Mouse (Mus musculus) mesoderm, embryonic 11.5 days (tissue): ENCODE measurements at regions not wholly inside any gene's neighbourhood (a gene's known extent, or its start where the extent isn't known, plus 50 kb on each side); places are given as distances from the start of the nearest gene placed in this dataset.
A peak's percentile ranks its signal among the peaks of the same experiment; 100 is the strongest.

ENCODE experiments used
- DNase-seq: peaks from one replicate; pipeline ENCODE4 v3.0.0-alpha.2; 2012; ENCODE audit warnings: low read depth, low spot score

- no peak for DNase-seq
These were observed 206.2 kb downstream of the Rnd3 start for GRCm38 (mm10) chr2:50942741-50943140.

GRCm38 (mm10) chr2:50932936-50933335, 216.0 kb downstream of the Rnd3 start:
- peak; percentile 41 for DNase-seq

- no peak for DNase-seq
These were observed 227.9 kb downstream of the Rnd3 start for GRCm38 (mm10) chr2:50921002-50921401.

- DNase-seq = no peak
These were observed 232.3 kb downstream of the Rnd3 start for GRCm38 (mm10) chr2:50916323-50917221.

- no peak for DNase-seq
These were observed 233.8 kb downstream of the Rnd3 start for GRCm38 (mm10) chr2:50915149-50915548.

- no peak for DNase-seq
These were observed 234.7 kb downstream of the Rnd3 start for GRCm38 (mm10) chr2:50914176-50914575.

- DNase-seq = no peak
These were observed 240.1 kb downstream of the Rnd3 start for GRCm38 (mm10) chr2:50908762-50909161.

GRCm38 (mm10) chr2:50902701-50903100, 246.2 kb downstream of the Rnd3 start:
- DNase-seq = no peak

GRCm38 (mm10) chr2:50902220-50902619, 246.7 kb downstream of the Rnd3 start:
- DNase-seq = no peak

- no peak for DNase-seq
These were observed 259.9 kb downstream of the Rnd3 start for GRCm38 (mm10) chr2:50888992-50889391.

GRCm38 (mm10) chr2:50887954-50888353, 261.0 kb downstream of the Rnd3 start:
- DNase-seq = no peak

- DNase-seq = no peak
These were observed 263.0 kb downstream of the Rnd3 start for GRCm38 (mm10) chr2:50885924-50886315.

- no peak for DNase-seq
These were observed 263.5 kb downstream of the Rnd3 start for GRCm38 (mm10) chr2:50885280-50885923.

- DNase-seq = no peak
These were observed 267.3 kb downstream of the Rnd3 start for GRCm38 (mm10) chr2:50881514-50882038.

- DNase-seq = no peak
These were observed 268.1 kb downstream of the Rnd3 start for GRCm38 (mm10) chr2:50880806-50881205.

- no peak for DNase-seq
These were observed 271.2 kb downstream of the Rnd3 start for GRCm38 (mm10) chr2:50877716-50878115.

- no peak for DNase-seq
These were observed 273.8 kb downstream of the Rnd3 start for GRCm38 (mm10) chr2:50875072-50875471.

GRCm38 (mm10) chr2:50853538-50854244, 295.2 kb downstream of the Rnd3 start:
- no peak for DNase-seq

- no peak for DNase-seq
These were observed 296.4 kb downstream of the Rnd3 start for GRCm38 (mm10) chr2:50852413-50852919.

- DNase-seq = no peak
These were observed 298.8 kb downstream of the Rnd3 start for GRCm38 (mm10) chr2:50850071-50850470.

GRCm38 (mm10) chr2:50841881-50842280, 307.0 kb downstream of the Rnd3 start:
- no peak for DNase-seq
